Mouse (Mus musculus) heart, adult 2 months (tissue): ENCODE data around the gene Baz1a.

Experiments
- CTCF ChIP-seq: fragments of 200-600 bp; IDR thresholded peaks from 2 replicates; pipeline ENCODE4 v1.8.1; 2022; ENCODE audit warnings: antibody characterized with exemption, mild to moderate bottlenecking, moderate library complexity
- EP300 ChIP-seq: fragments of 200-500 bp; IDR thresholded peaks from 2 replicates; pipeline ENCODE4 v1.6.1; 2011; ENCODE audit warnings: low read depth, low read length, control low read depth; ENCODE audit not compliant: insufficient read depth
- POLR2A ChIP-seq: fragments of 200-500 bp; IDR thresholded peaks from 2 replicates; pipeline ENCODE4 v1.6.1; 2011; ENCODE audit warnings: mild to moderate bottlenecking, low read depth, low read length, control low read depth; ENCODE audit not compliant: insufficient read depth

DNA sequence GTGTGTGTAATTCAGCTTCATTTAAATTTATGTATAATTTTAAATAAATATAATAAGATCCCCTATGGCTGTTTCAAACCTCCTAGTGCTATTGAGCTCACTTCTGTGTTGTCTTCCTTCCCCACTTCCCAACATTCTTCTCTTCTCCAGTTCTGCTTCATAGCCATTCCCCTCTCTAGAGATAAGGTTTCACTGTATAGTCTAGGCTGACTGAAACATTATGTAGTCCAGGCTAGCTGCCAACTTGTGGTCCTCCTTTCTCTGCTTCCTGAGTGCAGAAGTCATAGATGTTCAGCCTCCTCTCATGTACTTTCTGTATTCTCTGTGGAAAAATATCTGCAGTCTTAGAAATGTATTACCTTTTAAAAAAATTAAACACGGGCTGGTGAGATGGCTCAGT, 136.3 kb downstream of the Baz1a start:
- TF ChIP-seq POLR2A (no peak), CTCF (no peak), EP300 (no peak)
